Mouse (Mus musculus) CD4-positive, CD25-positive, alpha-beta regulatory T cell, adult 4 months (primary cell): ENCODE measurements at regions not wholly inside any gene's neighbourhood (a gene's known extent, or its start where the extent isn't known, plus 50 kb on each side); places are given as distances from the start of the nearest gene placed in this dataset.
A peak's percentile ranks its signal among the peaks of the same experiment; 100 is the strongest.

Source experiments
- ATAC-seq: one replicate; pipeline ENCODE4 v1.8.0; 2017

DNA sequence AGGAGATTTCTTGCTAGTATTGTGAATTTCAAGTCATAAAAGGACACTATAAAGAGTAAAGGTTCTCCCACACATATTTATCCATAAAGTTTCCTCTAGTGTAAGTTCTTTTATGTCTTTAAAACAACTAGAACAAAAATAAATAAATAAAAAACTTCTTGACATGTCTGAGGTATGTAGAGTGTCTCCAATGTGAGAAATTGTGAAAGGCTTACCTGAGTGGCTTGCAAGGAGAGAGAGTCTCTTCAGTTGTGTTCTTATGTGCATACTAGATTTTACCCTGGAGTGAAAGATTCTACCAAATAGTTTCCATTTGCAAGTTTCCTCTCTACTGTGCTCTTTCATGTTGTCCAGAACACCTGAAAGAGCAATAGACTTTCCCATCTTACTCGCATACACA is 276.8 kb downstream of the Ankrd50 start:
- ATAC-seq: no peak

DNA sequence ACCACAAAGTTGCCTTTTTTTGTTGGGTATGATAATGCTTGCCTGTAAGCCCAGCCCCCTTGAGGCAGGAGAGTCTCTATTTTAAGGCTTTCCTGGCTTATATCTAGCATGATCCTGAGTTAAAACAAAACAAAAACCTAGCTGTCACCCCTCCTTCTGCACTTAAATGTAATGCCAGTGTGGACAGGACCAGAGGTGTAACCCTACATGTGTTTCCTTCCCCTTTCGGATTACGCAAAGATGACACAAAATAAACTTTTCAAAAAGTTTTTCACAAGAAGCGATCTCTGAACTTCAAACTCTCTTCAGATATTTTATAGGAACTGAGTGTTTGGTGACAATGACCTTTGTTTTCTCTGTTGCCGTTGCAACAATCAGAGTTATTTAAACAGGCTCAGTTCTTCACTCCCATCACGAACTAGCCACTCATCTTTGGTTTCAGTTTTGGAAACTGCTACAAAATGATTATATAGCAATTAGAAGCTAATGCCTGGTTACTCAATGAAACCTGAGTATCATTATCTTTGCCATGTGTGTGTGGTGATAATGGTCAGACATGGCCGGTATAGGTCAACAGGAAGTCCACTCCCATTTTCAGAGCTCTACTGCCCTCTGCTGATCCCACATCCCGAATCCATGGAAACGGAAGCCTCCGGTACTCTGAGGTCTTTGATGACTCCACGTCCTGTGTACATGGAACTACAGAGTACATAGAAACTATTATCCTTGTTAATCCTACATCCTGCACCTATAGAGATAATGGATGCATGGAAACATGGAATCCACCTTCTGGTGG is 282.6 kb downstream of the Ankrd50 start:
- peak; percentile 64 for ATAC-seq

DNA sequence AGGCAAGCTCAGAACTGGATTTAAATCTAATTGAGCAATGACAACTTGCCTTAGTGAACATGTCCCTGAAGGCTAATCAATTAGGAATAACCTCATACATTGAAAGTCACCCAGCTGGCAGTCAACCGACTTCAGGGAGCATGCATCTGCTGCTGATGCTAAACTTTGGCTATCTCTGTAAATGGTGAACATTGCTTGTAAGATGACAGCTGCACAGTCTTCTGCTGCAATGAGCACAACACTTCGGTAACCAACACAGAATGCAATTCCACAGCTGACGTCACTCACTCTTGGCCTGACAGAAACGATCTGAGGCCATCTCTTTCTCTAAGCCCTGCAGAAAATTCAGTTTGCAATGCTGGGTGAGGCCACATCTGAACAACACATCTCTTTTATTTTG is 290.6 kb downstream of the Ankrd50 start:
- ATAC-seq: no peak

DNA sequence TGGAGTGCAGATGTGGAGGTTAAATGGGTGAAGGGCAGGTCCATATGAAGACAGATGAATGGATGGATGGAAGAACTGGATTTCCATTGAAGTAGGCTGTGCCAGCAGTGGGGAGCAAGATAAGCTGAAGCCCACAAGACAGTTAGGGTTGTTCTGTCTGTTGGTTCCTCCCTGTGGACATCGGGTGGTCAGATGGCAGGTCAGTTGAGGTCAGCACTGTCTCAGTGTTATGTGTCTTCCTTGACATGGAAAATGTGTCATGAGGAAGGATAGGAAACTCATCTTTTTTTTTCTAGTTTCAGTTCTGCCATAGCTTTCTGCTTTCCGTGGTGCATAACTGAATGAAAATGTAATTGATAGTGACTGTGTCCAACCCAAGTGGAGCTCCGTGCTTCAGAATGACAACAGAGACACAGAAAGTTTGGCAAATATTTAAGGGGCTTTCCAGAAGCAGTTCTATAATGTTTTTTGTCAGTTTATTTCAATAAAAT is 297.2 kb downstream of the Ankrd50 start:
- ATAC-seq: no peak

DNA sequence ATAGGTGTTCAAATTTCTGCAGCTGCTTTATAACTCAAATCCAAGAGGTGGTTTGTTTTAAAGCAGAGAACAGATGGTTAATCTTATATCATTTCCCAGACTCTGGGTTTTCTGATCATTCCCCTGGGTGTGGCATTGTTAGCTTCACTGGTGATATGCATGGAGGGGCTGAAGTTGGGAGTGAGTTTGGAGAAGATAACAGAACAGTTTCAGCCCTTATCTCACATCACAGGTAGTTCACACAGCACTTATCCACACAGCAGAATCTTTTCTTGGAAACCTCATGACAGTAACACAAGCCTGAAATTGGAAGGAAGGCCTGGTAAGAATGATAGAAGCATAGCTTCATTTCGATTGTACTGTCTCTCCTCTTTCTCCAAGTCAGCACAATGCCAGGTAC is 298.1 kb downstream of the Ankrd50 start:
- no peak for ATAC-seq

DNA sequence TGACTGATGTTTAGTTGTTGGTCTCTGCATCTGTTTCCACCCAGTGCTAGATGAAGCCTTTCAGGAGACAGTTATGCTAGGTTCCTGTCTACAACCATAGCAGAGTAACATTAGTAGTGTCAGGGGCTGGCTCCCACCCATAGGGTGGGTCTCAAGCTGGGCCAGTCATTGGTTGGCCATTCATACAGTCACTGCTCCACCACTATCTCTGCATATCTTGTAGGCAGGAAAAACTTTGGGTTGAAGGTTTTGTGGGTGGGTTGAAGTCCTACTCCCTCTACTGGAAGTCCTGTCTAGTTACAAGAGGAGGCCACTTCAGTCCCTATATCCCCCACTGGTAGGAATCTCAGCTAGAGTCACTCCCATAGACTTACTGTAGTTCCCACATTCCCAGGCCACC is 306.3 kb downstream of the Ankrd50 start:
- ATAC-seq: no peak

DNA sequence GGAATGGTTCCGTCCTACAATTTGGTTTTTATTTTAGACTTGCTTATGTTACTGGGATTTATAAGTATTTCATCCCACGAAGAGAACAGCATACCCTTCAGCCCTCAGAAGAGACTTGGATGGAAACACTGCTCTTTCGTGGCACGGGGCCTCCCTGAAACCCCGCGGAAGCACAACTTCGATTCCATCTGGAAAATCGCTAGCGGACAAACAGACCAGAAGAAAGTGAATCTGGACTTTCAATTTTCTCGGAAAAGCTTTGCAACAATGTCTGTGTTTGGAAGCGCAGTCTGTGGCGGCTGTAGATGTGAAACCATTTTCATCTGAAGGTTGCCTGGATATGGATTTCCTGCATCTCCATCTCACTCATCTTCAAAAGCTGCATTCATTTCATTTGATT is 308.7 kb downstream of the Ankrd50 start:
- ATAC-seq: no peak

DNA sequence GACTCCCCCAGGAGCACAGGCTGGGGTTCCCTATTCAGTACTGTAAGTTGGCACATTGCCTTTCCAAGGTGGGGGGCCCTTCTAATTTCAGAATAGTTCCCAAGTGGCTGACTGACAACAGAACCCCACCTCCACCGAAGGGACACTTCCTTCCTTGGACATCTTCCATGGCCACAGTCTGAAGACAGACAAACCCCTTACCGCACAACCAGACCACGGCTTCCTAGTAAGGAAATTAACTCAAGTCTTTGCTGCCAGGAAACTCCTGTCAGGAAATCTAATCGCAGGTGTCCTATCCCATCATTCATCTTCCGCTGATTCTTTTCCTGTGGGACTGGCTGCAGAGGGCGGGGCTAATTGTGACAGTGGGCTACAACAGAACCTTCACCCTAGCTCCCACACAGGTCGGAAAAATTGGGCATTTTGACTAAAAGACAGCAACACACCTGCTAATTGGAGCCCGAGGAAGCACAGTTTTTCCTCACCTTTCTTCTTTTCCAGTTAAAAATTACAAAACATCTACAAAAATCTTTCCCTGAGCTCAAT is 309.8 kb downstream of the Ankrd50 start:
- no peak for ATAC-seq

DNA sequence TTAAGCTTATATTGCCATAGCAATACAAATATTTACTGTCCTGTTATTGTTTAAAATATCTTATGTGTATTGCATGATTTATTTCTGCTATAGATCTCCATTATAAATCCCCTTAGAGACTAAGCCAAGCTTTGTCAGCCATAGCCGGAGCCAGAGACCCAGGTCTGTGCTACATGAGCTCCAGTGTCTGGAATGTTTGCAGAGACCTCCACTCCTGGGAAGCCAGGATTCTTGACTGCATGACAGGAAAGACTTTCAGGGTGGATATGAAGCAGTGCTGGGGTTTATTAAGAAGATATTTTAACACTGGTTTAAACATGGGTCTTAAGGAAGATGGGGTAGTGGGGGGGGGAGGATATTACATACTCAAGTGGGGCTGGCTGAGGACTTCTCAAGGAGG is 332.2 kb downstream of the Ankrd50 start:
- ATAC-seq: no peak

DNA sequence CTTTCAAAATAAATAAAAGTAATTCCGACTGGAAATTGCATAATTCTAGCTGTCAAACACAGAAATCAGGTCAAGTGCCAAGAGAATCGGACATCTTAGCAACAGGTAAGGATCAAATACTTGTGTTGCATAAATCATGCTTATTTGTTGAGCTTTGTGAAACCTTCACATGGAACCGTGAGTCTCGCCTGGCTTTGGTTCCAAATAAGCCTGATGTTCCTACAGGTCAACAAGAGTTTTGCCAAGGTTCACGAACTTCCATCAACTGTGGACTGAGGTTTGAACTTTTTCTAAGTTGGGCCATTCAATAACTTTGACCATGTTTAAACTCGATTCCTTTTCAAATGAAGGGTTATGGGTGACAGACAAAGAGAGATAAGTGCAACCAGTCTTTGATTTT is 332.8 kb downstream of the Ankrd50 start:
- ATAC-seq: no peak

DNA sequence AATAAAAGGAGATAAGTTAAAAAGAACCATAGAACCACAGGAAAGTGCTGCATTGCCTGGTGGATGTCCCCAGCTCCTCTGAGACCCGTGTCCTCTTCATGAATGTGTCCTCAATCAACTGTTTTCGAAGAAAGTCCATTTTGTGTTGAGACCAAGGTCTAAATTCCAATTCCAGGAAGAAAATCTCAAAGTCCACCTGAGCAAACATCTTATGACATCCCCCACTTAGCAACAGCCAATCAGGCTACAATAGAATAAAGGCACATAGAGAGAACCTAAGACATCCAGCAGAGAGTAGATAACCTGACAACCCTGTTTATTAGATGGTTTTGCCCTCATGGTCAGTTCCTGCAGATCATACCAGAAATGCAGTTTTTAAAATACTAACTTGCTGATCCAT is 338.0 kb downstream of the Ankrd50 start:
- ATAC-seq: no peak

DNA sequence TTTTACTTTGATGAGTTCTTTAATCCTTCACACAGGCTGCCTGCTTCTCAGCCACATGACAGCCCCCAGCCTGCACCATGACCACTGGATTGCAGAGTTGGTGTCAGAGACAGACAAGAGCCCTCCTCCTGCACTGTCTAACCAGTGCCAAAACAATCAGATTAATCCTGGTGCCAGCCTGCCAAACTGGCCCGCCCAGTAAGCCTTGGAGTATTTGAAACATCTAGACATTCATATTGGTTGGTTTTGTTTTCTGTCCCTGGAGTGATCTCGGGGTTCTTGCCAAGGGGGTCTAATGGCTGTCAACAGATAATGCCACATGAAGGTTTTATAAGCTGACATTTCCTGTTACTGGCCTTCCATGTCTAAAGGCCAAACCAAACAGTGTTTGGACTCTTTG is 339.2 kb downstream of the Ankrd50 start:
- ATAC-seq: no peak

DNA sequence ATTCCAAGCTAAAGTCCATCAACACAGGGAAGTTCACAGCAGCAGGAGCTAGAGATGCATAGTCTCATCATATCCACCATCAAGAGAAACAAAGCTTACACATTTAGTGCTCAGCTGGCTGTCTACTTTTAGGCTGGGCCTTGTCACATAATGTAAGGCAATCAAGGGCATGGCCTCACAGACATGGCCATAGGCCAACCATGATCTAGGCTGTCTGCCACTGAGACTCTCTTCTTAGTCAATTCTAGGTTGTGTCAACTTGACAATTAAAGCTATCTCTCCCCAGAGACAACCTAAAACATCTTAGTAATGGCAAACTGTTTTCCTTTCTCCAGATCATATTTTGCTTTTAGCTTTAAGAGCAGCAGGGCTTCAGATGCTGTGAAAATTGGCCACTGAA is 340.0 kb downstream of the Ankrd50 start:
- no peak for ATAC-seq

DNA sequence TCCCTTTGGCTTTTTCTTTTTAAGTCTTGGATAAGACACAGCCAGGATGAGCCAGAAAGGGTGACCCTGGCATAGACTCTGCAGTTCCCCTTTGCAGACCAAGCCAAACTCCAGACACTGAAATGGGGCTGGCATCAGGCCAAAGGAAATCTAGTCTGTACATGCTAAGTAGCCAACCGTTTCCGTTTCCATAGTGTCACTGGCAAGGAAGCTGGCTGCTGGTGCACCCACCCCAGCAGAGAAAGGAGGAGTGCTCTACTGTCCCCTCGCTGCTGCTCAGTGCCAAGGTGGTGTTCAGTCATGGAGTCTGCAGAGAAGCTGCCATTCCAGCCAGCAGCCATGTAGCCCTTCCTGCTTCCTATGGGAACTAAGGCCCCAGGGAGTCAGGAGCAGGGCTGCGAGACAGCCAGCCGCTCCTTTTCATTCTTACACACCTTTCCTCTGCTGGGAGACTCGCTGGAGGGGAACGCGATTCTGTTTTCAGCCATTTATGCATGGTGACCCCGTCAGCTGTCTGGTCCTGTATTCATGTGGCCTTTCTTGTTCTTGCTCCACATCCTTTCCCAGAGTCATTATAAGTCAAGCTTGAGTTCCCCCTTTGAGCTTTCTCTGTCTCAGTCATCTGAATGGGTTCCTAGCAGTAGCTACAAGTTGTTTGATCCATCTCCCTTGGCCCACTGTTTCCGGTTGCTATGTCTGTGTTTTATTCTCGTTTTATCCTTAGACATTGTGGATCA is 341.3 kb downstream of the Ankrd50 start:
- ATAC-seq: no peak

DNA sequence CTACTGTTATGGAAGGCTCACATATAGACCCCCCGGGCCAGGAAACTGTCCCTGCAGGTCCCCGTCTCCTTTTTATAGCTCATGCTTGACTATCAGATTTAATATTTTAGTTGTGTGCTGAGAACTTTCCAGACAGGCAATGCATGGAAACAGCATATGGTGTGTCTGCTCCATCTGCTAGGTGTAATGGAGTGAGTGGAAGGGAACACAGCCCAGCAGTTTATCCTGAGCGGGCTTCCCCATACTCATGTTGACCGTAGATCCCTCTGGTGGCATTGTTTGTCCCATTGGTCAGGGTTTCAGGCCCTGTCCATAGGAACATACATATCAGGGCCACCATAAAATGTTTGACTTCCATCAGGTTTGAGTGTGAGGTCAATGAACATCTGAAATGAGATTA is 345.3 kb downstream of the Ankrd50 start:
- ATAC-seq: no peak

DNA sequence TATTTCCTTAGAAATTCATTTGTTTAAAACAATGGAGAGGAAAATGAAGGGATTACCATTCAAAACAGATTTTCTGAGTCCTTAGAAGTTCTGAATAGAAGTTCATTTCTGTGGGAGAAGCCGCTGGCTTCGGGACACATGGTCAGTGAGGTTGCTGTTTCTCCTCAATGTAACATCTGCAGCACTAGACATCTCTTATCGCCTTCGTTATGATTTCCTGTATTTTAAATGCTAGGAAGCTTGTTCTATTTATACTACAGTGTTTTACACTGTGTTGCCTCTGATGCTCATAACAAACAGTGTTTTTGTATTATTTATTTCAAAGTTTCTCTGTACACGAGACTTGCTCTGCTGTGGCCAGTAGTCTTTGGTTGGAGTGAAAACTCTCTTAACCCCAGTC is 346.6 kb downstream of the Ankrd50 start:
- ATAC-seq: no peak

DNA sequence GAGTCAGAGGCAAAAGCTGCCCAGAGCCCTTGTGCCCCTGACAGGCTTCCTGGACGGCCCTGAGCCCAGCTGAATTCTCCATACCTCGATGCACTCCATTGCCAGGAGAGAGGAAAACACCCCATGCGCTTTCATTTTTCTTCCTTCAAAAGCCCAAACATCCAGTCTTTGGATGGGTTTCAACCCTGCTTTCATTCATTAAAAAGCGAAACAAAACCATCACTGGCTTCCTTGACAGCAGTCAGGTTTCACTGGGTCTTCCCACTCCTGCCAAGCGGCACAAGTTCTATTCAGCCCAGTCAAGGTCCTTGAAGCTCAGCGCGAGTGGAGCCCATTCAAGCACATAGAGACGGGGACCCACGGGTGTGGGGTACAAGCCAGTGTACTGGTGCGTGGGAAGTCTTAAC is 348.8 kb downstream of the Ankrd50 start:
- ATAC-seq: no peak

DNA sequence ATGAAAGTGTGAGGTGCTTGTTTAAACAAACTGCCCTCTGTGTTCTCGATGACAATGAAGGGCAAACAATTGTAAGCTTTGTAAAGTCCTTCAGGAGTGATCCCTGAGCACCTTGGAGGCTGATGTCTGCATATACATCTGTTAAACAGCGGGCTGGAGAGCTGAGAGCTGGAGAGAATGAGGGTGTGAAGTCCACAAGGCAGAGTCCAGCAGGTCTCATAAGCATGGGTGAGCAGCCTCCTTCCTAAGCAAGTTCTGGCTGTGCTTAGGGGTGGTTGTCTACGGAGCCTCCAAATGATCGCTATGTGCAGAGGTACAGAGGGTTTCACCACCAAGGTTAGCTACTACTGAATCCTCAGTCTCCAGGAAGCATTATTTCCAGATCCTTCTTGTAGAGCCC is 350.2 kb downstream of the Ankrd50 start:
- ATAC-seq: no peak

DNA sequence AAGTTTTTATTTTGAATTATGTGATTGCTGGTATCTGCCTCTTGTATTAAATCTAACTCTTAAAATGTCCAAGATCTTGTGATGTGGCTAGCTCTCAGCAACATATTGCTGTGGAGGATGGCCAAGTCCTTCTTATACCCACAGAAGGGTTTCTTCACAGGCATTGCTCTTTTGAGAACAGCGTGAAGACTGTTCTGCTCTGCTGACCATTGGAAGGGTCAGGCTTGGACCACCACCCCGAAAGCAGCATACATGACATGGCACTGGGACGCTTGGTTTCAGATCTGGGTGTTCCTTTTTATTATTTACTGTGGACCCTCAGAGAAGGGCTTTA is 352.8 kb downstream of the Ankrd50 start:
- no peak for ATAC-seq

DNA sequence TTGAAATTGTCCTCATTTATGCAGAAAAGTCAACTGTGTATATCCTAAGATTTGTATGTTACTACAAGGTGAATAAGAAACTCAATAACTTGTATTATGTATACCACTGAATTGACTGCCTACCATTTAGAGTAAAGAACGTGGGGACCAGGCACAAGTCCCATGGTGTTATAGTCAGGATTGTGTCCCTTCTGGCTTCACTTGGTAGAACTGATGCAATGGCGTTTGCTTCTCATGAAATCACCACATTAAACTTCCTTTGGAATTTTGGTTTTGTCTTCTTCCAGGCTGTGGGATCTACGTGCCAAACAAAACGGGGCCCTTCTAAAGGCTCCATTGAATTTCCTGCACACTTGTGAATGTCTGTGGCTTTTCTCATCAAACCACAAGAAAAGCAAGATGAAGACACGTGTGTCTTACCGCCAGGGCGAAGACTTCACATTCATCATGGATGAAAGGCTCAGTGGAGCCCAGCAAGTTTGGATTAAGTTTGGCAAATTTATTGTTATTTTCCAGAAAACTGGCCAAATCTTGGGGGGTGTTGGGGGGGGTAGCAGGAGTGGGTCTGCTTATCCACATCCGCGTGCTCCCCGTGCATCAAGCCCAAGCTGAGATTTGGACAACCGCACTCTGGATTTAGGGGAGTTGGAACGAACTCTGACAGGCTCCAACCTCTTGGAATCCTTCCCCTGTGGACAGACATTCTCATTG is 353.3 kb downstream of the Ankrd50 start:
- no peak for ATAC-seq

DNA sequence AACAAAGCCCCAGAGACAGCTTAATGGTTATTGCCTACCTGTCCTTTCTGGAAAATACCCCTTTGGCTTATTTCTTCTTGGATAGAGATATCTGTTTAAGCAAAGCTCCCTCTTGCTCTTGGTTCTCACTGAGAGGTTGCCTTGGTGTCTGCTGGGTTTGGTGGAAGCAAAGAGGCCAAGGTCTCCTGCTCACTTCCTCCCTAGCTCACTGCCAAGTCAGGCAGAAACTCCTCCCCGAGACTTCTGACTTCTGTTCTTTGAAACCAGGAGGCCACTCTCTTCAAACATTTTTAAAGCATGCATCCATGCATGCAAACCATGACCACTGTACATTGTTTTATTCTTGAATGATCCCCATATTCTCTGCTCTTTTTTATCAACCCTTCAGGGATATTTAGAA is 354.6 kb downstream of the Ankrd50 start:
- no peak for ATAC-seq

DNA sequence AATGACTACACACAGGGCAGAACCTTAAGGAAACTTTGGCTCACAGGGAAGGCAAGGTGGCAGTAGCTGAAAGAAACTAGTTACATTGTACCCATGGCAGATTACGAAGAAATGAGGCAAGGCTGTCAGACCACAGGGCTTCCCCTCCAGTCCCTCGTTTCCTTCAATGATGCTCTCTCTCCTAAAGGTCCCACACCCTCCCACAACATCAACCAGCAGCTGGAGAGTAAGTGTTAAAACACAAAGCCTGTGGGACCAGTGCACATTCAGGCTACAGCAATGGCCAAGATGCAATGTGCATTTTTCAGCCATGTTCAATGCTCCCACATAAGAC is 355.5 kb downstream of the Ankrd50 start:
- ATAC-seq: no peak

DNA sequence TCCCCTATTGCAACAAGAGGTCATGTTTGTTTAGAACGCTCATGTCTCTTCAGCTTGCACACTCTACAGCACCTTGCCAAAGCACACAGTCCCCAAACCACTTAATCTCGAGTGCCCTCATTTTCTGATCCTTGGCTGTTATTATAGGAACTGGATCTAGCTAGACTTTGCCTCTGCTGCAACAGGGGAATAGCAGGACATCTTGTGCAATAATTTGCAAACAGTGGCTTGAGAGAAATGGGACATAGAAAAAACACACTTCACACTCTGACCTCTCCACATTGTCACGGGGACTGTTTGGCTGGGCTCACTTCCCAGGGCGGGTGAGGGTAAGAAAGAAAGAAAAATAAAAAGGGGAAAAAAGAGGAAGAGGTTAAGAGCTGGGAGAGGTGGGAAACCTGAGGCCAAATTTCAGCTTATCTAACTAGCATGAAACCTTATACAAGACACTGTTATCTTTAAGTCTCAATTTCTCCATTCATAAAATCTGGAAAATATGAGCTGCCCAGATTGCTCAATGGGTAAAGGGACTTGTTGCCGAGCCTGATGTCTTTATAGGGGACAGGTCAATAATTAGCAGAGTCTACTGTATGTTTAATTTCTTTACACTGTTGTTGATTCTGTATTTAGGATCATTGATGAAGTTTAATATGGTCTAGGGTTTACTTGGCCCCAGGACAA is 356.0 kb downstream of the Ankrd50 start:
- no peak for ATAC-seq
